Mouse (Mus musculus) erythroblast, adult 5-6 weeks (primary cell): ENCODE data around the gene Pik3r1. TPM values are rescaled to one million over a fixed set of nuclear protein-coding genes. Genes with fewer than 3 reads are reported as not detected.
A peak's percentile ranks its signal among the peaks of the same experiment; 100 is the strongest.

Experiments
- ATAC-seq: replicated peaks from 2 replicates; pipeline ENCODE4 v1.8.0; 2016; ENCODE audit warnings: moderate number of reproducible peaks, mild to moderate bottlenecking, moderate TSS enrichment, inconsistent platforms; ENCODE audit not compliant: poor library complexity, low FRiP score, severe bottlenecking
- total RNA-seq, 2 experiments: library from RNA; stranded (forward) in 1 of 2; stranded (reverse) in 1 of 2; fragments of 150-400 nt in 1 of 2; fragments of 200-764, 138-1000 nt in 1 of 2; gene quantifications; 2 replicates each; pipeline versions ENCODE4 v1.2.3 to v1.2.4; 2015 to 2017; ENCODE audit warnings: low replicate concordance in 2 of 2

Pik3r1 gene
- total RNA-seq, 2 experiments from 2014 or later: 251 to 546 TPM

GRCm38 (mm10) chr13:101692239-101692784, 75.7 kb downstream of the Pik3r1 start:
- ATAC-seq: peak; percentile 58

GRCm38 (mm10) chr13:101691669-101692068, 76.3 kb downstream of the Pik3r1 start:
- no peak for ATAC-seq

GRCm38 (mm10) chr13:101690911-101691655, 76.9 kb downstream of the Pik3r1 start:
- ATAC-seq: no peak

- peak; percentile 5; the same call in 1 of the 2 replicates for ATAC-seq
Observed at GRCm38 (mm10) chr13:101690167-101690566, 77.8 kb downstream of the Pik3r1 start.

GRCm38 (mm10) chr13:101686256-101686655, 81.8 kb downstream of the Pik3r1 start:
- ATAC-seq: no peak

- 0 out of 2 replicates have a peak, but pooled peaks have one; percentile 31 for ATAC-seq
Observed at GRCm38 (mm10) chr13:101684706-101685105, 83.3 kb downstream of the Pik3r1 start.

GRCm38 (mm10) chr13:101682378-101682777, 85.6 kb downstream of the Pik3r1 start:
- ATAC-seq: no peak

GRCm38 (mm10) chr13:101680083-101680482, 87.9 kb downstream of the Pik3r1 start:
- ATAC-seq: no peak

GRCm38 (mm10) chr13:101678984-101679383, 89.0 kb downstream of the Pik3r1 start:
- ATAC-seq: no peak

- ATAC-seq: no peak
Observed at GRCm38 (mm10) chr13:101678036-101678435, 90.0 kb downstream of the Pik3r1 start.

GRCm38 (mm10) chr13:101673876-101674275, 94.1 kb downstream of the Pik3r1 start:
- ATAC-seq: no peak

GRCm38 (mm10) chr13:101668859-101669258, 99.2 kb downstream of the Pik3r1 start:
- no peak for ATAC-seq

- 0 out of 2 replicates have a peak, but pooled peaks have one; percentile 44 for ATAC-seq
Observed at GRCm38 (mm10) chr13:101664010-101664409, 104.0 kb downstream of the Pik3r1 start.

GRCm38 (mm10) chr13:101662900-101663299, 105.1 kb downstream of the Pik3r1 start:
- ATAC-seq: no peak

GRCm38 (mm10) chr13:101661567-101661966, 106.5 kb downstream of the Pik3r1 start:
- ATAC-seq: peak; percentile 49

GRCm38 (mm10) chr13:101660187-101660586, 107.8 kb downstream of the Pik3r1 start:
- ATAC-seq: no peak

GRCm38 (mm10) chr13:101652131-101652530, 115.9 kb downstream of the Pik3r1 start:
- no peak for ATAC-seq

- no peak for ATAC-seq
Observed at GRCm38 (mm10) chr13:101641632-101642031, 126.4 kb downstream of the Pik3r1 start.

- no peak for ATAC-seq
Observed at GRCm38 (mm10) chr13:101635837-101636236, 132.2 kb downstream of the Pik3r1 start.

GRCm38 (mm10) chr13:101634420-101634819, 133.6 kb downstream of the Pik3r1 start:
- no peak for ATAC-seq

- ATAC-seq: peak; percentile 37; the same call in 1 of the 2 replicates
Observed at GRCm38 (mm10) chr13:101633620-101634019, 134.4 kb downstream of the Pik3r1 start.
